In genomic region chr17:63172697-63173096, GRCm38 (mm10) we compare ENCODE assay signal across 28 mouse cellular contexts.
A peak's percentile ranks its signal among the peaks of the same experiment; 100 is the strongest.
DNase-seq lines count a peak whose midpoint lies in the region; ATAC-seq lines count a peak whose summit lies in the region.
"Had no signal": no experiment of that assay in that cellular context is flagged by ENCODE, and none has a peak within 500 bp of the region (broad histone marks: within the 10 kb centered on the region; RNA-seq: fewer than 3 reads in every experiment).

No protein-coding gene starts in this region.

- H3K4me2 ChIP-seq in forebrain, embryonic 12.5 days, result no peak overlapping the region
- H3K4me2 ChIP-seq in forebrain, embryonic 15.5 days (replicated peaks), result no peak overlapping the region
- no peak overlapping the region for H3K4me2 ChIP-seq in midbrain, embryonic 12.5 days (replicated peaks)
- no peak overlapping the region for H3K4me2 ChIP-seq in midbrain, embryonic 16.5 days (ENCODE audit: low read length)
- no peak overlapping the region for H3K4me2 ChIP-seq in neural tube, embryonic 13.5 days
- no peak overlapping the region for H3K4me2 ChIP-seq in neural tube, embryonic 15.5 days
- H3K4me2 ChIP-seq: embryonic facial prominence, embryonic 12.5 days; liver, embryonic 15.5 days; lung, embryonic 14.5 days had no signal

- ATAC-seq in forebrain, embryonic 12.5 days (ENCODE audit: low FRiP score), result peak; percentile 1; the same call in 1 of the 2 replicates
- ATAC-seq in forebrain, embryonic 15.5 days (replicated peaks), result no peak; the same call in 1 of the 2 replicates
- ATAC-seq in midbrain, embryonic 12.5 days (ENCODE audit: low FRiP score, low read depth), result 0 out of 2 replicates have a peak, but pooled peaks have one; percentile 6
- no peak for ATAC-seq in midbrain, embryonic 16.5 days
- ATAC-seq in neural tube, embryonic 13.5 days (ENCODE audit: low read depth), result no peak
- no peak for ATAC-seq in neural tube, embryonic 15.5 days (ENCODE audit: low FRiP score)
- ATAC-seq: intestine, postnatal 0 days; Patski had no signal

- H3K36me3 ChIP-seq in forebrain, embryonic 12.5 days (replicated peaks), result no peaks in the 10 kb centered on the region
- no peaks in the 10 kb centered on the region for H3K36me3 ChIP-seq in forebrain, embryonic 15.5 days
- H3K36me3 ChIP-seq in midbrain, embryonic 12.5 days, result no peaks in the 10 kb centered on the region
- no peaks in the 10 kb centered on the region for H3K36me3 ChIP-seq in midbrain, embryonic 16.5 days (ENCODE audit: control insufficient read depth, insufficient read depth, low read length)
- no peaks in the 10 kb centered on the region for H3K36me3 ChIP-seq in neural tube, embryonic 13.5 days
- no peaks in the 10 kb centered on the region for H3K36me3 ChIP-seq in neural tube, embryonic 15.5 days
- H3K36me3 ChIP-seq: embryonic facial prominence, embryonic 12.5 days; hindbrain, embryonic 10.5 days; liver, embryonic 15.5 days had no signal

- peaks cover 48% of the 10 kb centered on the region for H3K27me3 ChIP-seq in forebrain, embryonic 12.5 days
- peaks cover 4% of the 10 kb centered on the region; the same call in 1 of the 2 replicates for H3K27me3 ChIP-seq in forebrain, embryonic 15.5 days
- H3K27me3 ChIP-seq in midbrain, embryonic 12.5 days, result 0 out of 2 replicates have a peak, but pooled peaks cover 5% of the 10 kb centered on the region
- no peaks in the 10 kb centered on the region for H3K27me3 ChIP-seq in midbrain, embryonic 16.5 days (ENCODE audit: control insufficient read depth, insufficient read depth, low read depth, low read length)
- H3K27me3 ChIP-seq in neural tube, embryonic 13.5 days, result no peaks in the 10 kb centered on the region
- H3K27me3 ChIP-seq in neural tube, embryonic 15.5 days (replicated peaks), result no peaks in the 10 kb centered on the region
- H3K27me3 ChIP-seq: embryonic facial prominence, embryonic 12.5 days; liver, embryonic 15.5 days; Patski had no signal

- H3K4me3 ChIP-seq in forebrain, embryonic 12.5 days (replicated peaks), result no peak overlapping the region
- no peak overlapping the region for H3K4me3 ChIP-seq in forebrain, embryonic 15.5 days
- H3K4me3 ChIP-seq in midbrain, embryonic 12.5 days, result no peak overlapping the region
- no peak overlapping the region for H3K4me3 ChIP-seq in midbrain, embryonic 16.5 days (ENCODE audit: low read depth, low read length)
- H3K4me3 ChIP-seq in neural tube, embryonic 13.5 days, result no peak overlapping the region
- no peak overlapping the region for H3K4me3 ChIP-seq in neural tube, embryonic 15.5 days (replicated peaks)
- H3K4me3 ChIP-seq: embryonic facial prominence, embryonic 12.5 days; hindbrain, embryonic 10.5 days; liver, embryonic 15.5 days; myocyte had no signal

- 13% methylated on average over 1 of the region's 1 CpGs for WGBS in forebrain, embryonic 12.5 days
- WGBS in forebrain, embryonic 15.5 days, result 3% methylated on average over 1 of the region's 1 CpGs
- 23% methylated on average over 1 of the region's 1 CpGs for WGBS in midbrain, embryonic 12.5 days
- 16% methylated on average over 1 of the region's 1 CpGs for WGBS in midbrain, embryonic 16.5 days
- WGBS in neural tube, embryonic 13.5 days, result 12% methylated on average over 1 of the region's 1 CpGs
- 8% methylated on average over 1 of the region's 1 CpGs for WGBS in neural tube, embryonic 15.5 days

- no peaks in the 10 kb centered on the region for H3K9me3 ChIP-seq in forebrain, embryonic 12.5 days
- H3K9me3 ChIP-seq in forebrain, embryonic 15.5 days, result no peaks in the 10 kb centered on the region
- H3K9me3 ChIP-seq in midbrain, embryonic 12.5 days, result no peaks in the 10 kb centered on the region
- no peaks in the 10 kb centered on the region for H3K9me3 ChIP-seq in midbrain, embryonic 16.5 days (replicated peaks; ENCODE audit: control insufficient read depth, low read length, poor library complexity, severe bottlenecking)
- no peaks in the 10 kb centered on the region for H3K9me3 ChIP-seq in neural tube, embryonic 13.5 days
- no peaks in the 10 kb centered on the region for H3K9me3 ChIP-seq in neural tube, embryonic 15.5 days (replicated peaks)
- H3K9me3 ChIP-seq: embryonic facial prominence, embryonic 12.5 days; hindbrain, embryonic 10.5 days; liver, embryonic 15.5 days had no signal

- peaks cover 36% of the 10 kb centered on the region for H3K4me1 ChIP-seq in forebrain, embryonic 12.5 days
- H3K4me1 ChIP-seq in forebrain, embryonic 15.5 days, result peaks cover 22% of the 10 kb centered on the region
- peaks cover 22% of the 10 kb centered on the region for H3K4me1 ChIP-seq in midbrain, embryonic 12.5 days
- peaks cover 28% of the 10 kb centered on the region for H3K4me1 ChIP-seq in midbrain, embryonic 16.5 days (ENCODE audit: control insufficient read depth, insufficient read depth, low read length)
- peaks cover 34% of the 10 kb centered on the region for H3K4me1 ChIP-seq in neural tube, embryonic 13.5 days (replicated peaks)
- H3K4me1 ChIP-seq in neural tube, embryonic 15.5 days, result peaks cover 24% of the 10 kb centered on the region
- H3K4me1 ChIP-seq: liver, embryonic 15.5 days had no signal

- H3K27ac ChIP-seq in forebrain, embryonic 12.5 days, result no peak overlapping the region
- H3K27ac ChIP-seq in forebrain, embryonic 15.5 days (replicated peaks), result no peak overlapping the region
- H3K27ac ChIP-seq in midbrain, embryonic 12.5 days (replicated peaks), result no peak overlapping the region
- no peak overlapping the region for H3K27ac ChIP-seq in midbrain, embryonic 16.5 days (ENCODE audit: low read length)
- H3K27ac ChIP-seq in neural tube, embryonic 13.5 days (replicated peaks), result peak overlapping the region; percentile 69; the same call in 1 of the 2 replicates
- no peak overlapping the region for H3K27ac ChIP-seq in neural tube, embryonic 15.5 days (replicated peaks)
- H3K27ac ChIP-seq: embryonic facial prominence, embryonic 12.5 days; hindbrain, embryonic 10.5 days; liver, embryonic 15.5 days had no signal

- DNase-seq in right cerebral cortex, postnatal 14 days, result no peak
- DNase-seq: adrenal gland, postnatal 10 days; cerebellum, adult 11-12 months; cerebellum, adult 9-11 months; embryo, embryonic 11 days; gastrocnemius, postnatal 14 days; heart, postnatal 14 days; kidney, adult 9 months; kidney, postnatal 10 days; layer of hippocampus, postnatal 36 days; liver; lung, embryonic 14.5 days; lung, postnatal 14 days; spleen, adult 18-20 months; thymus, adult 18-20 months; thymus, postnatal 36 days had no signal

- H3K9ac ChIP-seq in forebrain, embryonic 12.5 days, result no peak overlapping the region
- no peak overlapping the region for H3K9ac ChIP-seq in forebrain, embryonic 15.5 days (replicated peaks)
- H3K9ac ChIP-seq in midbrain, embryonic 12.5 days (replicated peaks), result no peak overlapping the region
- no peak overlapping the region for H3K9ac ChIP-seq in midbrain, embryonic 16.5 days (ENCODE audit: low read depth, low read length)
- H3K9ac ChIP-seq in neural tube, embryonic 13.5 days, result no peak overlapping the region
- H3K9ac ChIP-seq in neural tube, embryonic 15.5 days (replicated peaks), result no peak overlapping the region
- H3K9ac ChIP-seq: embryonic facial prominence, embryonic 12.5 days; liver, embryonic 15.5 days; lung, embryonic 14.5 days had no signal

Comparison
In these comparisons a context has a peak if more than half of its experiments do, and no peak if none do; other contexts are left out.
1. ATAC-seq: peak in forebrain, embryonic 12.5 days (single experiment) and midbrain, embryonic 12.5 days (single experiment); none in forebrain, embryonic 15.5 days (single experiment), midbrain, embryonic 16.5 days (single experiment), neural tube, embryonic 13.5 days (single experiment) and neural tube, embryonic 15.5 days (single experiment).